Mouse (Mus musculus): ENCODE results near the gene Mindy3. TPM values are rescaled to one million over a fixed set of nuclear protein-coding genes. Genes with fewer than 3 reads are reported as not detected.

Mindy3 gene
- polyA plus RNA-seq, 1 experiment from 2014 or later: 52.9 TPM

Other genes starting within 250 kb of the Mindy3 start
- 3.8 and 4.1 TPM in 2 replicates for gene Itga8, start 117.5 kb downstream of the Mindy3 start, polyA plus RNA-seq (2016; fragmentation: Nextera tagmentation; extraction: Ambion mirVana)

Measured in neural tube, embryonic 12.5 days (tissue).